Mouse (Mus musculus) embryonic fibroblast, embryonic 13.5 days (primary cell): ENCODE results near the gene Man2b2. TPM values are rescaled to one million over a fixed set of nuclear protein-coding genes. Genes with fewer than 3 reads are reported as not detected.

Source experiments
- H3K27ac ChIP-seq: 2 replicates; pipeline ENCODE4 v1.5.1; 2012; ENCODE audit warnings: low read length, control low read depth, inconsistent platforms; ENCODE audit not compliant: insufficient read depth
- H3K4me1 ChIP-seq: 2 replicates; pipeline ENCODE4 v1.6.1; 2011; ENCODE audit warnings: low read length; ENCODE audit not compliant: control insufficient read depth, insufficient read depth
- H3K4me3 ChIP-seq: 2 replicates; pipeline ENCODE4 v1.5.1; 2011; ENCODE audit warnings: mild to moderate bottlenecking, control low read depth, low read length; ENCODE audit not compliant: insufficient read depth
- CTCF ChIP-seq: IDR thresholded peaks from 2 replicates; pipeline ENCODE4 v1.5.1; 2011; ENCODE audit warnings: mild to moderate bottlenecking, control low read depth, low read length, moderate library complexity, borderline replicate concordance; ENCODE audit not compliant: insufficient read depth
- POLR2A ChIP-seq: IDR thresholded peaks from 2 replicates; pipeline ENCODE4 v1.6.1; 2011; ENCODE audit warnings: low read depth, mild to moderate bottlenecking, control low read depth, low read length, moderate library complexity
- polyA plus RNA-seq: library from polyadenylated mRNA; stranded (reverse); fragments of >200 nt; gene quantifications from 2 replicates; pipeline ENCODE4 v1.2.4, GENCODE M21; 2011; ENCODE audit warnings: low read depth; ENCODE audit not compliant: missing spikeins, insufficient read length

Gene Man2b2
- 49.5 and 52.8 TPM in 2 replicates for polyA plus RNA-seq

DNA sequence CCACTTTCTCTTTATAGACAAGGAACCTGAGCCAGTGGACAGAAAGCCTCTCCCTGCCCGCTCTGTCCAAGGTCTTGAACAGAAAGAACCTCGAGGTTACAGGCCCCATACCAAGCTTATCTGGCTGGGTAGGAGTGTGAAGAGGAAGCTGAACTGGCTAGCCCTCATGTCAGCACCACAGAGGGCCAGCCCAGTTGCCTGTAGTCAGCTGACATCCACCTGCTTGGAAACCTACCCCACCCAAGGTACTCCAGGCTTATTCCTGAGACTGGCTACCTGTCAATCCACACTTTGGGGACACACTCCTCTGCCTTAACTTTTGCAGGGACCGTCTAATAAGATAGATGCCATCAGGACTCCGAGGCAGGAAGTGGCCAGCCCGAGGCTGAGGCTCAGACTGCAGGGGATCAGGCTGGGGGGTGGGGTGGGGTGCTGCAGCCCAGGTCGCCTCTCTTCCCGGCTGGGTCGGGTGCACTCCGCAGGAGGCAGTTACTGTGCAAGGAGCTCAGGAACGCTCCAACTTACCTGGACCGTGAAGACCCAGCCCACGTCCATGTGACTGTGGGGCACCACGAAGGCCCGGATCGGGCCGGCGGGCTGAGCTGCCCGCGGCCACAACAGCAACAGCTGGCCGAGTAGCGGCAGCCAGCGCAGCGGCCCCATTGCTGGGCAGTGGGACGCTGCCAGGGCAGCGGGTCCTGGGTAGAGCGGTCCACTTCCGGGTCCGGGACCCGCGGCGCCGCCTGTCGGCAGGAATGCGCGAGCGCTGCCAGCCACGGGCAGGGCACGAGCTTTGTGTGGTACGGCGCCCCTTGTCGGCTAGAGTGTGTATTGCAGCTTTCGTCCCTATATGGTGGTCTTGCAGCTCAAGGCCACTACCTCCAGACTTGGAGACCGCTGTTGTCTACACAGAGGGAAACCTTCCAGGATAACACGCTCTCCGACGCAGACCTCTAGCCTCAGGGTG, at the start of gene Man2b2:
Gene Man2b2 (minus strand): TSS at position 741 of the 967 bp plus-strand sequence.
- TF ChIP-seq POLR2A (peak; percentile 66), CTCF (peak; percentile 93)
- H3K27ac ChIP-seq = no peak within 1 kb of the TSS
- no peaks in the 10 kb centered on the region for H3K4me1 ChIP-seq
- peak within 1 kb of the TSS; percentile 65 for H3K4me3 ChIP-seq

DNA sequence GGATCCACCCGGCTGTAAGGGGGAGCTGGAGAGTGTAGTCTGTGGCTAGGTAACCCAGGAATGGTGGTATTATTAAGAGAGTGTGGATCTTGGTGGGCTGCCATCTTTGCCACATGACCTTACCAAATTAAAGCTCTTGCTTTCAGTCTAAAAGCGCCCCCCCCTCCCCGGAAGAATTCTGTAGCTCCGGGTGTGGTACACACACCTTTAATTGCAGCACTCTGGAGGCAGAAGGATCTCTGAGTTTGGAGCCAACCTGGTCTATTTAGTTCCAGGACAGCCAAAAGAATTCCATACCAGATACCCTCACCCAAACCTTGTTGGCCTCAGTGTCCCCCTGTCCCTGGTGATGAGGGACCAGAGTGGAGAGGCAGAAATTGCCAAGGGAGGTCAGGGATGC, 48.3 kb upstream of the Man2b2 start:
- Histone ChIP-seq H3K4me3 (no peak overlapping the region), H3K4me1 (no peaks in the 10 kb centered on the region), H3K27ac (no peak overlapping the region)
- TF ChIP-seq CTCF (no peak), POLR2A (no peak)

DNA sequence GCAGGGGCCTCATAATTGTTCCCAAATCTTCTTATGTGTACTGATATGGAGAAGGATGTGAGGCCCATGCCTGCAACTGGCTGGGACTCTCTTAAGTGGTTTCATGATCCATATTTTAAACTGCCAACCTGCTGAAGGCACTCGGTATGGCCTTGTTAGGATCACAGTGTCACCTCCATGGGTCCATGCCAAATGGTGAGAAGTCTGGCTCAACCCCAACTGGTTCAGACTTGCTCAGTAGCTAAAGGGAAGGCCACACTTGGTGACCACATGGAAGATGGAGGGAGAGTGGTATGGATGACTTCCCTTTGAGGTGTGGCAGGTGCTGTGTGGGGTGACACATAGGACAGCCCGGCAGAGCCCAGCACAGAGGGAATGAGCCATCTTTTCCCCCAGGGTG, 47.2 kb upstream of the Man2b2 start:
- H3K4me1 ChIP-seq = no peaks in the 10 kb centered on the region
- H3K4me3 ChIP-seq = no peak overlapping the region
- TF ChIP-seq POLR2A (no peak), CTCF (no peak)
- no peak overlapping the region for H3K27ac ChIP-seq

DNA sequence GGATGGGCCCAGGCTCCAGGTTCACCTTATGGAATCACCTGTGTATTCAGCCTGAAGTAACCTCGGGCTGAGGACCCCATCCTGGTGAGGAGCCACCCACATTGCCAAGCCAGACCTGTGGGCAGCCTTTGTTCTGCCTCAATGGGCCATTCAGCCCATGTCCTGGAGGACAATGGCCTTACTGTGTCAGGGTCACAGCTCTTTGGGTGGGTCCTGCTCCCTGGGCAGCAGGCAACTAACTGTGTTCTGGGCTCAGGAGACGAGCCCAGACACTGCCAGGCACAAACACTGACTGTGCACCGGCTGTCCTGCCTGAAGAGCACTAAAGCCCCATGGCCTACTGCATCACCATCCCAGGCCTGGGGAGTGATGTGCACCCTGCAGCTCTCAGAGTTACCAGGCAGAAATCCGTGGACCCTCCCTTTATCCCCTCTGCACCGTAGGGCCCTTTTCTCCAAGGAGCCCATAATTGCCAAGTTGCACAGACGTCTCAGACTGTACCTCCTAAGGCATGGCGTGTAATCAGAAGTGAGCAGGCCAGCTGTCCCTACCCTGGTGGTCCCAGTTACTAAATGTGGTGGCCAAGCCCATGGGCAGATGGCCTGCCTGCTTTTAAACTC, 46.4 kb upstream of the Man2b2 start:
- no peak overlapping the region for H3K4me3 ChIP-seq
- H3K4me1 ChIP-seq = no peaks in the 10 kb centered on the region
- TF ChIP-seq CTCF = no peak
- H3K27ac ChIP-seq = no peak overlapping the region

DNA sequence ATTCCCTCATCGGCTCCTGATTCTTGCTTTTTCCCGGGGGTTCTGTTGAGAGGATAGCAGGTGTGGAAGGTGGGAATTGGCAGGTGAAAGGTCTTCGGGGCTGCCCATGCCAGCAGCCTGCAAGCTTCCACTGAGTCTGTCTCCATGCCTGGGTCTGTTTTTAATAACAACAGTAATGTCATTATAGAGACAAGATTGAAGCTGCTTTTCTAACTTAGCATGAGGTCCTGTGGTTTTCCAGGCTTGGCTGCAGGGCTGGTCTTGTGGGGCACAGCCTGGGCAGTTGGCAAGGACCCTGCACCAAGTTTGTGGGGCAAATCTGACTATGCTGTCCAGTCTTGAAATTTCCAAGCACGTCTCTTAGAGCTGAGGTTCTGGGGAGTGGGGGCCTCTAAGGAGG, 45.5 kb upstream of the Man2b2 start:
- no peaks in the 10 kb centered on the region for H3K4me1 ChIP-seq

DNA sequence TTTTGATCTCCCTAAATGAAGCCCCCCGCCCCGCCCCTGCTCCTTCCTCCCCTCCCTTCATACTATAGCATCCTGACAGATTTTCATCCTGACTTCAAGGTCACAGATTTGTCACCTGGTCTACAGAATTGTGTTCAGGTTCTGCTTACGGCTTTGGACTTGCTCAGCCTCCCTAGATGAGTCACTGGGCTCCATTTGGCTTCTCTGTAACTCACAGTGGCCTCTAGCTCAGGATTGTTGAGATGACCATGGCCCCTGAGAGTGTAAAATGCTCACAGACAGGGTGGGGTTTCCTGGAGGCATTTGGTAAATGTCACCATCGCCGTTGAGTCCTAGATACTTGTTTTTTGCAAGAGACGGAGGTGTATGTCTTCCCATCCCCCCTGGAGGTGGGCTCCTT, 40.5 kb upstream of the Man2b2 start:
- Histone ChIP-seq H3K4me3 (no peak overlapping the region), H3K4me1 (no peaks in the 10 kb centered on the region), H3K27ac (no peak overlapping the region)
- no peak for TF ChIP-seq POLR2A
- TF ChIP-seq CTCF = no peak

More for the DNA sequence above, 45.5 kb upstream of the Man2b2 start:
- TF ChIP-seq POLR2A = no peak
- TF ChIP-seq CTCF = no peak
- Histone ChIP-seq H3K27ac (no peak overlapping the region), H3K4me3 (no peak overlapping the region)

DNA sequence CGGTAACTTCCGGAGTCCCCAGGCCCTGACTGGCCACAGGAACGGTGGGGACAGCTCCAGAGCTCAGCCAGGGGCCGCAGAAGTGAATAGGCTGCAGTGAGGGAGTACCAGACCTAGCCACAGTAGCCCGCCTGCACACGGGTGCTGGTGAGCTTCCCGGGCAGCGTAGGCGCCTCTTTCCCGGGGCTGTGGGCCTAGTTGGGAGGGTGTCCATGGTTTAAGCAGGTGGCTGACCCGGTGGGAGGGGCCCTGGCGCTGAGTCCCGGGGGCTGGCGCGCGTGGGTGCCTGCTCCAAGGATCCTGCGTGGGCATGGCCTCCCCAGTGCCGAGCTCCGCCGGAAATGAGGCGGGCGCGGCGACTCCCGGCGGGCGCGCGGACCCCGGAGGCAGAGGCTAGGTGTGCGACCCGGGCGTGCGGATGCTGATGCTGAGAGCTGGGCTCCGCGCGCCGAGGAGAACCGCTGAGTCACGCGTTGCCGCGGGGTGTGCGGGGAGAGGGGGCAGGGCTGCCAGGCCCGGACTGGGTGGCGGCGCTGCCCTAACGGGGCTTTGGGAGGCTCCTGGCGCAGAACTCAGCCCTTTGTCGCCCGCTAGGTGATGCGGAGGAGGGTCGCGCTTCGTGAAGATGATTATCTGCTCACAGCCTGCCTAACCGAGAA, 39.3 kb upstream of the Man2b2 start:
- H3K27ac ChIP-seq = no peak overlapping the region
- no peak for TF ChIP-seq POLR2A
- no peak for TF ChIP-seq CTCF
- no peaks in the 10 kb centered on the region for H3K4me1 ChIP-seq
- H3K4me3 ChIP-seq = no peak overlapping the region

DNA sequence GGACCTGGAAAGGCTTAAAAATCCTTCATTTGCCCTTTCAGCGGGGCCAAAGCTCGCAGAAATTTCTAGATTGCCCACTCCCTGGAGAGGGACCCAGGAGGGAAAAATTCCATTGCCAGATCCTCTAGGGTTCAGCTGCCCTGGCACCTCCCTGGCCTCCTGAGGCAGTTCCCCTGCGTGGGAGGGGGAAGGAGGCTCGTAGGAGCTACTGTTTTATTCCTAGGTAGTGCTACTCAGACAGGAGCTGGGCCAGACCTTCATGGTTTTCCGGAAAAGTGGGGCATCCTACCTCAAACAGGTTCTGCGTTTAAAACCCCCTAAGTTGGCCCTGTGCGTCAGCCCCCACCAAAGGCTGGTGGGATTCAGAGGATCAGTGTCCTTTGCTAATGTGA, 38.7 kb upstream of the Man2b2 start:
- no peak overlapping the region for H3K27ac ChIP-seq
- no peak overlapping the region for H3K4me3 ChIP-seq
- TF ChIP-seq POLR2A = no peak
- TF ChIP-seq CTCF = no peak
- no peaks in the 10 kb centered on the region for H3K4me1 ChIP-seq

DNA sequence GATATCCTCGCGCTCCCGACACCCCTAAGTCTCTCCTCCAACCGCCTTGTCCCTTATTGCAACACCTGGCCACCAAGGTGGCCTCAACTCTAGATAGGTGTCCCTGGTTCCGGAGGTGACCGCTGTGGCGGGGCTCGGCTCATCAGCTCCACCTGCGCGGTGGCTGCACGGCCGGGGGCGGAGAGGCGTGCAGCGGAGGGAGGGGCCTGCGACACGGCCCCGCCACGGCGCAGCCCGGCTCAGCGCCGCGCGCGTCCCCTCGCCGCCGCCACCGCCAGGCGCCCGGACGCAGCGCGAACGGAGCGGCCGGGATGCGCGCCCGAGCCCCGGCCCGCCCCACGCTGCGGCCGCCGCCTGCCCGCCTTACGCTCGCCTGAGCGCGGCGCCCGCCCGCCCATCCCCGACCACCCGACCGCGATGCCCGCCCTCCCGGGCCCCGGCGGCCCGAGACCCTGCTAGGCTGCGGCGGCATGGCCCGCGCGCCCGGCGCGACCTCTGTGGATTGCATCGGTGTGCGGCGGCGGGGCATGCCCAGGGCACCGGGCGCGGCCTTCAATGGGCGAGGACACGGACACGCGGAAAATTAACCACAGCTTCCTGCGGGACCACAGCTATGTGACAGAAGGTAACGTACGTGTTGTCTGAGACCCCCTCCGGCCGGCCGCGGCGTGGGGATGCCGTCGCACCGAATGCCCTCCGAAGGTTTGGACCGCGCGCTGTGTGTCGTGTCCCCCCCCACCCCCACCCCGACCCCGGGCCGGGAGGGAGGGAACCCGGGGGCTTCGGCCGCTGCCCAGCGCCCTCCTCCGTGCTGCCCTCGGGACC, 38.0 kb upstream of the Man2b2 start, which contains the start of gene Ppp2r2c:
Gene Ppp2r2c (plus strand): TSS at position 248 of the 825 bp plus-strand sequence.
- Histone ChIP-seq H3K27ac (no peak within 1 kb of the TSS), H3K4me3 (no peak within 1 kb of the TSS), H3K4me1 (no peaks in the 10 kb centered on the region)
- TF ChIP-seq CTCF (no peak), POLR2A (no peak)
